Mouse (Mus musculus) thymus, postnatal 10 days (tissue): ENCODE measurements around the gene Nab1.

ENCODE experiments used
- DNase-seq, 2 experiments: peaks; one replicate each; pipeline ENCODE4 v3.0.0; 2021; ENCODE audit warnings: low spot score in 2 of 2

The Nab1 gene

DNA sequence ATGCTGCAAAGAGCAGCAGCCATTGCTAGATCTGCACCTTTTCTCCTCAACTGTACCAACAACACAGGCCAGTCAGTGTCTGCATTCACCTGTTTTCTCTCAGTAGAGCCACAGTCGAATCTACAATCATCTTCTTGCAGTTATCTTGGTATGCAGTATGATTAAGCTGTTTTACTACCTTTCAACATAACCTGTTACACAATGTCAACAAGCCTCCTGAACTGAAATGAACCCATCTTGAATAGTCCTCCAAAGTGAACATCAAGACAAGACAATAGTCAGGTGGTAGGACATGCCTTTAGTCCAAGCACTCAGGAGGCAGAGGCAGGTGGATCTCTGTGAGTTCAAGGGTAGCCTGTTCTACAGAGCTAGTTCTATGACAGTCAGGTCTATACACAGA lies 26.2 kb downstream of the Nab1 start:
- DNase-seq = no peak

DNA sequence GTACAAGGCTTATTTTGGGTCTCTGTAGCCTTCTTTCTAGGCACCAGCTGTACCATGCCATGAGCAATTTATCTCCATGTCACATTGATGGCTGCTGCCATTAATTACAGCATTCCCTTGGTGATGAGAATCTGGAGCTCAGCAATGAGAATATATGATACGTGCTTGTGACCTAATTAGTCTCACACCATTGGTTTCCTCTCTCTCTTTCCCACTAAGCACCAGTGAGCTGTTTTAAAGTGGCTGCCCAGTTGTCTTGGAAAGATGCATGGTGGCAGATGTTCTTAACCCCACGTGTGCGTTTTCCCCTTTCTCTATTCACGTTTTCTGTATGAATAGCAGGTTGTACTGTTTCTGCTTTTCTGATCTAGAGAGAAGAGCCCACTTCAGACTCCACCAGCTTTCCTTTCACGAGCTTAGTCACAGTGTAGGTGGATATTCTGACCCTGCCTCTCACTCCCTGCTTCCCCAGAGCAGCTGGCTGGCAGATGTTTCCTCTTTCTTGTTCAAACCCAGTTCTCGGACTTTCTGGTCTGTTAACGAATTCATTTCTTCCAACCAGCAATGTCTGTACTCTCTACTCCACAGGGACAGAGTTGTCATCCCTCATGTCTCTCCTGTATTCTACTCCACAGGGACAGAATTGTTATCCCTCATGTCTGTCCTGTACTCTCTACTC lies 29.5 kb downstream of the Nab1 start:
- DNase-seq = no peak

DNA sequence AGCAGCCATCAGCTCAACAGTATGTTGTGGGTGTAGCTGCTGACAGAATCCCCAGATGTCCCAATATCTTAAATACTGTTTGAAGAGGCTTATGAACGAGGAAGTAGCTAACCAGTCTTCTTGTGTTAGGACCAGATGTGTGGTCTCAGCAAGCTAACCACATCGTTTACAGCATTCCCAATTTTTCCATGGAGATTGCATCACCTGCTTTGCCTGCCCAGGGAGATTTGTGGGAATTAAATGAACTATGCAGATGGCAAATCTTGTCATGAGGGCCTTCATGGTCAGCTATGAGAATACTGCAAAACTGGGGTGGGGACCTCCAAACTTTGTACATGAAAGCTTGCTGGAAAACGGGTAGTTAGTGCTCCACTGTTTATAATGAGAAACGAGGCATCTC lies 30.2 kb downstream of the Nab1 start:
- DNase-seq = no peak

DNA sequence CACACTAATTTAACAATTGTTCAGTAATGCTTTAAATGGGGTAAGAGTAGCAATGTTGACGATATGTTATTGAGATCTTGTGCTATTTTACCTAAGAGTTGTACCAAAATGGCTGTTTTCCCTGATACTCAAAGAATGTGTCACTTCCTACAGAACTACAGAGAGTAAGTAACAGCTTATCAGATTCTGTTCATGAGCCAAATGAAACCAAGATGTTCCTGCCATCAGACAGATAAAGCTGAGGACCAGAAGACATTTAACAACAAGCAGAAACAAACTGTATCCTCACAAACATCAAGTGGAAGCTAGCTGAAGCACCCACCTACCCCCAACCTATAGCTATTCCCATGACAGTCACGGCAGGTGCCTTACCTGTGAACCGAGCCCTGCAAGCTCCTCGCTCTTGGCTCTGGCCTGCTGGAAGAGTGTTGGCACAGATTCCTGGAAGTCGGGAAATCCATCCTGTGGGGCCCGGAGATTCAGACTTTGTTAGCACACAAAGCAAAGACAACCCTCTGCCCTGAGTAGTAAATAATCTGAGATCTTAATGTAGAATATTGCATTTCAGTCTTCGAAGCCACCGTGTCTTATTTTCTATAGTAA lies 33.9 kb downstream of the Nab1 start:
- no peak for DNase-seq

DNA sequence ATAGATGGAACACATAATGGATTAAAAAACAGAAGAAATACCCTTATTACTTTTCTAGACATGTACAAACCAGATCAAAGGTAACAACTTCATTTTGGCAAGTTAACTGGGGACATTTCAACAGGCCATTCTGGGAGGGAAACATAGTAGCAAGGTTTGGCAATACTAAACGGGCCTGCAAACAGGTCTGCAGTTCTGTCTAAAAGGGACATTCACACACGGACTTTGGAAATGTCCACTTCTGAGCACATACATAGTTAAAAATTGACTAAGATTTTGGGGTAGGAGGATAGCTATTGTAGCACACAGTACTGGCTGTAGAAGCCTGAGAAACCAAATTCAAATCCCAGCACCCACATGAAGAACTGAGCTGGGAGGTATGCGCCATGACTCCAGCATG lies 34.6 kb downstream of the Nab1 start:
- no peak for DNase-seq

DNA sequence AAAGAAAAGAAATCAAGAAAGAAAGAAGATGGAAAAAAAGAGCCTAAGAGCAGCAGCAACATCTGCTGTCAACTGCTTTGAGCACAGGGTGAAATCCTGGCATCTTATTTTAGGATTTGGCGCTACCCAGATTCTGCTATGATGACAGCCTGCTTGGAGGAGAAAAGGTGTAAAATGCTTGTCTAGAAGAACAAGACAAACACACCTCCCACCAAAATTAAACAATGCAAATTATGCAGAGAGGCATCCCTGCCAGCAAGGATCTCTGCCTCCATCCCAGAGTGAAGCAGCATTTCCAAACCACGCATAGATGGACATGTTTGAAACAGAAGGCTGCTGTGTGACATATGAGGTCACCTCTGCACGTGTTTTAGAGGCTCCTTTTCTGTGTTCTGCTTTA lies 35.2 kb downstream of the Nab1 start:
- no peak for DNase-seq

DNA sequence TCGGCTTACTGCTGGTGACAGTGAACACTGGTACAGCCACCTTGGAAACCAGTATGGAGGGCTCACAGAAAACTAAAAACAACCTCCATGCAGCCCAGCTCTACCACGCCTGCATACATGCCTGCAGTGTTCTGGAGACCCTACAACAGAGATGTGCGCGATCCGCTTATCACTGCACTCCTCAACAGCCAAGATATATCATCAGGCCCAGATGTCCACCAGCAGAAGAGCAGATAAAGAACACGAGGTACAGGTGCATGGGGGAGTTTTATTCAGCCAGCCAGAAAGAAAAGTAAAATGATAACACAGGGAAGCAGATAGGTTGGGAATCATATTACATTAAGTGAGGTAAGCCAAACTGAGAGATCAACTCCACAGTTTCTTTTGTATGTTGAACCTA lies 37.2 kb downstream of the Nab1 start:
- DNase-seq = no peak

DNA sequence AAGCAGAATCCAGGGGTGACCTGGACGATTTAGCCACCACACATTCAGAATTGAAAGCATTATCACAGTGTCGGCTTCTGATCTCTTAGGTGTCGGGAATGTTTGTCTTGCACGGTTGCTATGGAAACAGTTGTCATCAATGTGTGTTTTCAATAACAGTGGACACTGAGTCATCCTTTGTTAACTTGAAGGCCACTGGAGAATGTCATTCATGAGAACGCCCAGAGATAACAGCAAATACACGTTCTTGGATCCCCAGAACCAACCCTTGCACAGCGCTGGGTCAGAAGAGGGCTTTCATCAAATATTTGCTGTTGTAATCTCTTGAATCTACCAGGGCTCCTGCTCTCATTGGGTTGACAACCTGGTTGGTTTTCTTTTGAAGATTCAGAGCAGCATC lies 43.9 kb downstream of the Nab1 start:
- no peak for DNase-seq

DNA sequence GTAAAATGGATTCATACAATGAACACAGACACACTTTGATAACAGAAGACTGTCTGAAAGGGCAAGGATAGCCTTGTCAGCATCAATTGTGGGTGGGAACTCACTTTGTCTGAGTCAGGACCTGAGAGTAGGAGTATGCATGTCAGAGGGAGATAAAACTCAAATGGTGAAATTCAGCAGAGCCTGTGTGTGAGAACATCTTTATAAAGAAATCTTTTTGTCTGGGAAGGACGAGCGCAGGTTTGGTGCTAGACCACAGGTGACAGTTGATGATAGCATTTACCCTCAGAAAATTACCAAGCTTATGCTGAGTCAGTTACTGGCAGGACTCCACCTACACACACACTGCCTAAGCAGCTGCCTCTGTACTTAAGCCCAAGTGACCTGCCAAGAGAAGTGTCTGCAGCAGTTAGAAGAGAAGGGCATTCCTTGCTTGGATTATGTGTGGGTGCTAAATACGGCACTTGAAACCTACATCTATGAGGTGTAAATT lies 45.9 kb downstream of the Nab1 start:
- no peak for DNase-seq

DNA sequence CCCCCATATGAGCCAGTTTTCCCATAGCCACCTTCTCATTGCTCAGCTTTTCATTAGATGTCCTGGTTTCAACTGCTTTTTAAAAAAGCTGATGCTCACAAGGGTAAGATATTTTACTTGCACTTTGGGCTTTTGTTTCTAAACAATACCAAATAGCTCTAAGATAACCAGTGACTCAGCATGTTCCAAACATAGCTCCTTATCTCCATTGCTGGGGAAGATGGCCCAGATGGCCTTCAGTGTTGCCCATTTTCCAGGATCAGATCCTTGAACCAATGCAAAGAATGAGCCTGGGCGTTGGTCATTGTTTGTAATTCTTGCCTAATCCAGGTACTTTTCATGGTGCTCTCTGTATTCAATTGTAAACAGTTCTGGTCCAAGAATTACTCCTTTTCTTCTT lies 49.1 kb downstream of the Nab1 start:
- no peak for DNase-seq

DNA sequence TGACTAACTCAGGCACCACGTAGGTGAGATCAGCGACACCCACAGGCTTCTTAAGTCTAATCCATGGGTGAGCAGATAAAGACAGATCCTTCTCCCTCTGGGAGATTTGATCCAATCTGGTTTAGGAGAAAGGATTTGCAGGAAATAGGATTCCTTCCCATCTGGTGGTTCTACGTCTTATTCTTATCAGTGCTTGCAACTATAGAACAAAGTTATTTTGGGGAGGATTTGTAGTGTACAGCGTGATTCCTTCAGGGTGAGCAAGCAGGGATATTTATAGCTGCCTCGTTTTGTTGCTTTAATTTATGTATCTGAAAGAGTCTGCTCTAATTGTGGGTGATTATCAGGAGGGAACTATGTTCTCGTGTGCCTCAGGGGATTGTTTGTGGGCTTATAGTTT lies 64.6 kb downstream of the Nab1 start:
- DNase-seq = no peak

DNA sequence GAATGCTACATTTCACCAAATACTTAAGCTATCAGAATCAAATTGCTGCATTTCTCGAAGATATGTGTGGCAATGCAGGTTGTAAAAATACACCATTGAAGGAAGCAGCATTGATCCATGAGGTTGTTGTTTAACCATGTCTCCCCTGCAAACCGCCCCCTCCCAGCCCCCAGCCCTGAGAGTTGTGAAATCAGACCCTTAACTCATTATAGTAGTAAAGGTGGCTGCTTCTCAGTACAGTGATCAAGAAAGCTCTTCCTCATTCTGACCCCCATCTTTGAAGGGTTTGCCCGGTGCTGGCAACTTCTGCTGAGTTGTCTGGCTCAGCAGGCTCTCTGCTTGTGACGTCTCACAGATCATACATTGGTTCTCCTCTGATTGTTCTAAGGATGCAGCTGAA lies 66.4 kb downstream of the Nab1 start:
- no peak for DNase-seq

DNA sequence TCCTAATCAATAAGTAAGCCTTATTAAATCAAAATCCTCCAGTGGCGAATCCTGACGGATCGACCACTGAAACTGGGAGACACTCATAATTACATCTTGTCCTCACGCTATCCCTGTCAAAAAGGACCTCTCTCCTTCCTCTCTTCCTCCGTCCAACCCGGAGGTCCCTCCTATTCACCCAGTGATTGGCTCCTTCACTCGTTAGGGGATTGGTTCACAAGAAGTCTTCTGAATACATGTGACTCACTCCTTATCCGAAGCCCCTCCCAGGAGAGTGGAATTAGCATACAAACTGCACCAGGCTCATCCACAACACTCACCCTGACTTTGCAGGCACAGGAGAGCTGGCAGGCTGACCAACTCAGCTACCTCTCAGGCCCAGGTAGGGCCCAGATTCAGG lies 68.7 kb downstream of the Nab1 start:
- no peak for DNase-seq

DNA sequence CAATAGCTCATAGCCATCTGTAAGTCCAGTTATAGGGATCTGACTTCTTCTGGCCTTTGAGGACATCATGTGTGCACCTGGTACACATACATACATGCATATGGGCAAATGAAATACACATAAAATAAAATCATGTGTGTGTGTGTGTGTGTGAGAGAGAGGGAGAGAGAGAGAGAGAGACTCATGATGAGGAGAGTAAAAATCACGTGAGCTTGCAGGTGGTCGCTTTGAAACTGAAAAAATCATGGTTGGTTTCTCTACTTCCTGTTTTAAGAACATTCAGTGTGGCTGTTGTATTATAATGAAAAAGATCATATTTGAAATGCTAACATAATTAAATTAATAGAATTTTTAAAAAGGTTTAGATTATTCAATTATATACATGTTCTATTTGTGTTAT lies 69.9 kb downstream of the Nab1 start:
- DNase-seq = no peak

DNA sequence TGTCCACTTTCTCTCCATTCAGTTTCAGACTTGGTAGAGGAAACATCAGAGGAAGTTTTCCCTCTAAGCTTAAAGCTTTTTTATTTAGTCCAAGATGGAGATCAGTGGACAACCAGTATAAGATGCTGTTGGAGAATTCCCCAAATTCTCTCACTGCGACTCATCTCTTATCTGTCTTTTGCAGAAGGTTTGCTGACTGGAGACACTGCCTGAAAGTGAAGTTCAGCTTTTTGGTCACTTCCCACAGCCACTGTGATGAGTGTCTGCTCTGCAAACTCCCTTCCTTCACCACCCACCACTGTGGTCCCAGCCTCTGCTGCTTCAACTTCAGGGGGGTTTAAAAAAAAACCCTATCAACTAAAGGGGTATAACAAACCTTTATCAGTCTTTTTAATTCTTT lies 70.4 kb downstream of the Nab1 start:
- DNase-seq = no peak

DNA sequence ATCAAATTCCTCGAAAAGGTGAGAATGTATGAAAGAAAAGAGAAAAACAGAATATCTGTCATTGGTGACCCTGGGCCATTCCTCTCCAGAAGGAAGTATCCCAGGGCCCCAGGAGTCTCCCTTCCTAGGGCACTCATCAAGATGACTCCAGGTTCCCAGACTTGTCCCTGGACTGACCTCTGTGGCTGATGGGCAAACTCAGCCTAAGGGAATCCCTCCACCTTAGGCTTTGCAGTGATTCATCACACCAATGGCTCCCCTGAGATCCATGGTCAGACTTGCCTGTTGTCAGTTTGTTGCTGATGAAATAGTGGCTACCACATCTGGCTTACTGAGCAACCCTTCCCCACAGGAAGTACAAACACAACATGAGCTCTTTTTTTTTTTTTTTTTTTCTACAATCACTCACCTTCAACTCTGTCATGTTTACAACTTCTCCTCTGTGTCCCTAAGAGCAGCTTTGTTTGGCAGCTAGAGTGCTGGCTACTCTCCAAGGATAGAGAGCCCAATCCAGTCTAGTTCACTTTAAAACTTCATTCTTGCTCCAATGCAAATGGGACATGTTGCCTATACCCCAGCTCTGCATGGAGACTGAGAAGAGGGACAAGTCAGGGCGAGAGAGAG lies 72.5 kb downstream of the Nab1 start:
- no peak for DNase-seq

DNA sequence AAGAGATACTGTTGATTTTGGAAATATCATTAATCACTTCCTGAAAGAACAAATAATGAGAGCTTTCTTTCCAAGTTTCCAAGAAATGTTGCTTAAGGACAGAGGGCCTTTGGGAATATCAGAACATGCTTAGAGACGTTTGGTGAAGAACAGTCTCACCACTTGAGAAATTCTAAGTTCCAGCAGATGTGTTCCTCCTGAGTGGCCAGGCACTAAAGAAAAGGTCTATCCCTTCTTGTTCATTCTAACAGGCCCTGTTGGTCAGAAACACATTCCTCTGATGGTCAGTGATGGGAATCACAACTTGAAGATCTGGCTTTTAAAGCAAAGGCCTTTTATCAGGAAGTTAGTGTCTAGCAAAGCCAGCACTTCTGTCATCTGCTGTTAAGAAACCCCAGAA lies 76.6 kb downstream of the Nab1 start:
- no peak for DNase-seq

DNA sequence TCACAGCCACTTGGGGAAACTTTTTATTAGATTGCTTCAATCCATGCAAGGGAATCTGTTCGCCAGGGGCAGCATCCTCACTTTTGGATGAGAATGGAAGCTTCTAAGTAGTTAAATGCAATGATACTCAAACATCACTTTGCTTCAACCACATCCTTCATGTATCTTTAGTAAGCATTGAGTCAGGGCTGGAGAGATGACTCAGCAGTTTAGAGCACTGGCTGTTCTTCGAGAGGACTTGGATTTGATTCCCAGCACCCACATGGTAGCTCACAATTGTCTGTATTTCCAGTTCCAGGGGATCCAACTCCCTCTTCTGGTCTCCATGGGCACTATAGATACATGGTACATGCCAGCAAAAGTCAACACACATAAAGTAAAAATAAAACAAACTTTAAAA lies 77.4 kb downstream of the Nab1 start:
- no peak for DNase-seq

DNA sequence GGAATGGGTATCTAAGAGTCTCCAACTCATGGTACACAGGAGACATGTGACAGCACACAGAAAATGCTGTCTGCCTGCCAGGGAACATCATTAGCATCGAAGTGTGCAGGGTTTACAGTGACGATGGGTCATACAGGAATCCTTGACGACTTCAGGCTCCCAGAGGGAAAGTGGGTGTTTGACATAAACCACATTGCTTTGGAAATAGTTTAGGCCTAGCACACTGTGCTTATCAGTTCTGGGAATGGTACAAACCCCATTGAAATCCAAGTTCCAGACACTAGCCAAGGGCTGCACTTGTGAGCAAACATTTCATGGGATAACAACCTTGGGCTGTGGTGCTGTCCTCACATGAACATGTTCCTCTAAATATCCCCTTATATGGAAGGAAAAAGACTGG lies 78.3 kb downstream of the Nab1 start:
- DNase-seq = no peak

DNA sequence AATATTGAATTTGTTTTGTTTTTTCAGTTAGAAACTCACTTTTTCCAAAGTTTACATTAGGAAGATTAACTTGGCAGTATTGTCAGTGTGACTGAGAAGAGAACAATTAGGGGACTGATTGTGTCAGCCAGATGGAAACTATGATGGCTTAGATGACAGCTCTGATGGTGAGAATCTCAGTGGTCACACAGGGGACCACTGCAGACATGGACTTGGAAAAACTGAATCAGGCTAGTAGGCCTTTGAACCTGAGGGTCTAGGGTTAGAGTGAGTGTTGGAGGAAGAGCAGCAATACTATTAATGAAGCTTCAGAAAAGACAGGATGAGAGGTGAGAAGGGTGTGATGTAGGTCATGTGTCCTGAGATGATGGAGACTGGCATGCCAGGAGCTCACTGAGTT lies 78.9 kb downstream of the Nab1 start:
- no peak for DNase-seq

DNA sequence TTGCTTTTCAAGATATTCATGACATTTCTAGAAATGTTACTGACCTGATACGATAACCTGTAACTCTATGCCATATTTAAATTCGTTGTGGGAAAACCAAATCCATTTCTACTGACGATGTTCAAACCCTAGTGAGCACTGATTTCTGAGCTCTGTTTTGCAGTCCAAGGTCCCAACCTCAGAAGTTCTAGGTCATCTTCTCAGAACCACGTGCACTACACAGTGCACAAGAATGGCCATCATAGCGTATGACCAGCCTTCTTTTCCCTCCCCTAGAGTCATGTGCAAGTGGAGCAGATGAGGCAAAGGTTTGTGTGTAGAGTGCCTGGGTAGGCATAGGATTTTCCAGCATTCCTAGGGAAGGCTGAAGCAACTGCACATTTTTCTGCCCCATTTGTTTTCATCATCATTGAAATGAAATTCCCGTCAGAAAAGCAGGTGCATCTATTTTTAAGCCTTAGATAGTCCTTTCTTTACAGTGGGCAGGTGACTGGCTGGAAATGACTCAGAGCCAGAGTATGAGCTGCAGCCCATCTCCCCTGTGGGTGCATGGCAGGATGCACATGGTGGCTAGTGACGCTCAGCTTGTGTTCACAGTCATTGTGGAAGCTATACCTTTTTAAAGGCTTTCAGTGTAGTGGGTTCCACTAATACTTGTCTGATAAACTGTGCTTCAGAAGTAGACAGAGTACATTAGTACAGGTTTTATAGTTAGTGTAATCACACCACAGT lies 81.2 kb downstream of the Nab1 start:
- no peak for DNase-seq
